Mouse (Mus musculus) liver, embryonic 13.5 days (tissue): ENCODE measurements around the gene Map3k12. TPM values are rescaled to one million over a fixed set of nuclear protein-coding genes. Genes with fewer than 3 reads are reported as not detected.
A peak's percentile ranks its signal among the peaks of the same experiment; 100 is the strongest.

Experiments used
- ATAC-seq: fragments of 200-750 bp; cut with Nextera tagmentation; 2 replicates; pipeline ENCODE4 v1.8.0; 2017; ENCODE audit warnings: low read depth, mild to moderate bottlenecking, moderate number of reproducible peaks, moderate library complexity
- DNase-seq: peaks from one replicate; pipeline ENCODE4 v3.0.0; 2022
- H3K27ac ChIP-seq: fragments of 300-500 bp; sonication (generic); 2 replicates; pipeline ENCODE4 v1.5.1; 2015; ENCODE audit warnings: moderate library complexity, mild to moderate bottlenecking, inconsistent platforms
- H3K27me3 ChIP-seq: fragments of 300-500 bp; sonication (generic); 2 replicates; pipeline ENCODE4 v1.6.1; 2015; ENCODE audit warnings: mild to moderate bottlenecking, inconsistent platforms
- H3K36me3 ChIP-seq: fragments of 300-500 bp; sonication (generic); 2 replicates; pipeline ENCODE4 v1.6.1; 2015; ENCODE audit warnings: mild to moderate bottlenecking, inconsistent platforms
- H3K4me1 ChIP-seq: fragments of 300-500 bp; sonication (generic); replicated peaks from 2 replicates; pipeline ENCODE4 v1.6.1; 2015; ENCODE audit warnings: inconsistent platforms
- H3K4me2 ChIP-seq: fragments of 300-500 bp; sonication (generic); 2 replicates; pipeline ENCODE4 v1.6.1; 2015; ENCODE audit warnings: inconsistent platforms, mild to moderate bottlenecking, moderate library complexity
- H3K4me3 ChIP-seq: fragments of 300-500 bp; sonication (generic); replicated peaks from 2 replicates; pipeline ENCODE4 v1.5.1; 2015; ENCODE audit warnings: mild to moderate bottlenecking, inconsistent platforms
- H3K9ac ChIP-seq: fragments of 300-500 bp; sonication (generic); 2 replicates; pipeline ENCODE4 v1.6.1; 2015; ENCODE audit warnings: mild to moderate bottlenecking, inconsistent platforms
- H3K9me3 ChIP-seq: fragments of 300-500 bp; sonication (generic); replicated peaks from 2 replicates; pipeline ENCODE4 v1.6.1; 2016; ENCODE audit warnings: inconsistent platforms
- WGBS: fragments of 180-500 bp; shearing (Covaris S2); methylation state at CpG from one replicate; pipeline ENCODE4 v1.1.7; 2015; ENCODE audit not compliant: insufficient replicate concordance; 5-methylcytosine and 5-hydroxymethylcytosine counted together
- polyA plus RNA-seq: library from polyadenylated mRNA; unstranded; fragments of >200 nt; fragmentation: Nextera tagmentation; extraction: Ambion mirVana; gene quantifications from 2 replicates; pipeline ENCODE4 v1.2.1, GENCODE M21; 2015

The Map3k12 gene
- polyA plus RNA-seq, 1 experiment from 2014 or later = 2.1 TPM

DNA sequence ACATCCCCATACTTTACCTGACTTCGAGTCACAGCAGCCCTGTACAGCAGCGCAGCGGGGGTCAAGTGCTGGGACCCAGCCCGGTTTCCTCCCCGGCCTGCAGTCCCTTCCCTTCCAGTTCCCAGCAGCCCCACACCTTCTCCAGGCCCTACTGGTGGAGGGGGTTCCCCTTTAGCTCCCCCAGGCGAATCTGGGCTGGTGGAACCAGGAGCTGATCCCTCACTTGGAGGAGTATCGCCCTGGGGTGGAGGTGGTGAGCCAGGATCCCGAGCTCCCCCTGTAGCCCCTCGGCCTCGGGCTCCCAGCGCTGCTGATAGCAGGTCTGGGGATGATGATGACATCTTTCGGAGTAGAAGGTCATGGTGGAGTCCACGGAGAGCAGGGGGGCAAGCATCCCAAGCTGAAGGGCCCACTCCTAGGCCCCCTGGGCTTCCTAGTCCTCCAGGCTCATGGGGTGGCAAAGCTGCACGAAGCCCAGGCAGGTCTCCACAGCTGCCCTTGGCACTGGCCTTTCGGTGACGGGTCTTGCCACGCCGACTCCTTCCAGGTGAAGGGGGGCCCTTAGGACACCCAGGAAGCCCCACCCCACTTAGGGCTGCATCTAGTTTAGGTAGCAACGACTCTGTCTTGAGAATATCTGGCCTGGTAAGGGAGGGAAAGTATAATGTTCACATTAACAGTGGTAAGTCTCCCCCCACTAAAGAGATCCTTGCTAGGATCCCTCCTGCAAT lies 15.6 kb downstream of the Map3k12 start:
- Histone ChIP-seq H3K4me2 (no peak overlapping the region), H3K27ac (no peak overlapping the region), H3K9ac (no peak overlapping the region), H3K9me3 (no peaks in the 10 kb centered on the region), H3K36me3 (peaks cover 86% of the 10 kb centered on the region), H3K27me3 (no peaks in the 10 kb centered on the region), H3K4me3 (no peak overlapping the region), H3K4me1 (peaks cover 22% of the 10 kb centered on the region)
- DNase-seq (no peak), ATAC-seq (0 out of 2 replicates have a peak, but pooled peaks have one; percentile 9)
- WGBS = 88% methylated on average over 19 of the region's 19 CpGs

- Histone ChIP-seq H3K4me1 (peaks cover 15% of the 10 kb centered on the region), H3K9ac (no peak overlapping the region), H3K36me3 (peaks cover 94% of the 10 kb centered on the region), H3K4me3 (no peak overlapping the region), H3K9me3 (no peaks in the 10 kb centered on the region), H3K27ac (no peak overlapping the region), H3K4me2 (no peak overlapping the region), H3K27me3 (no peaks in the 10 kb centered on the region)
- 81% methylated on average over 5 of the region's 5 CpGs for WGBS
- DNase-seq (no peak), ATAC-seq (no peak)
Observed at GRCm38 (mm10) chr15:102500479-102500878, 16.4 kb downstream of the Map3k12 start.

DNA sequence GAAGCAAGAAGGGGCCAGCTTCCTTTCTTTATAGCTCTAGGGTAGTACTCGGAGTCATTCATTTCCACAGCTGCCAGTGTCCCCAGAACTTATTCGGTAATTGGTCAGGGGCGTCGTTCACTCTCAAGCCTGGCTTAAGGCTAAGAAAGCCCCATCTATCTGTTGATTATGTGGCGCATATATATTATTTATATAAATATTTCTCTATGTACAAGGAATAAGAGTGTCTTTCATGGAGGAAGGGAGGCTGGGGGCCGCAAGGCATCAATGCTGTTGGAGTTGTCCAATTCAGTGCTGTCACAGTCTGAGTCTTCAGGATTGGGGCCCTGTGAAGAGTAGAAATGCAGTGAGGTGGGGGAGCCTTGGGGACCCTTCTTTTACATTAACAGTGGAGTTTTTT lies 17.0 kb downstream of the Map3k12 start:
- no peak overlapping the region for H3K4me3 ChIP-seq
- 88% methylated on average over 6 of the region's 6 CpGs for WGBS
- DNase-seq = no peak

GRCm38 (mm10) chr15:102499370-102499769 lies 17.5 kb downstream of the Map3k12 start:
- H3K27me3 ChIP-seq = no peaks in the 10 kb centered on the region
- no peak for ATAC-seq
- no peak overlapping the region for H3K4me2 ChIP-seq
- WGBS = 76% methylated on average over 3 of the region's 3 CpGs
- no peak overlapping the region for H3K4me3 ChIP-seq
- no peak overlapping the region for H3K27ac ChIP-seq
- DNase-seq = no peak
- peaks cover 98% of the 10 kb centered on the region for H3K36me3 ChIP-seq
- H3K9me3 ChIP-seq = no peaks in the 10 kb centered on the region
- peaks cover 9% of the 10 kb centered on the region; the same call in 1 of the 2 replicates for H3K4me1 ChIP-seq
- H3K9ac ChIP-seq = no peak overlapping the region

More for the DNA sequence above, 17.0 kb downstream of the Map3k12 start:
- H3K4me1 ChIP-seq = peaks cover 9% of the 10 kb centered on the region; the same call in 1 of the 2 replicates
- no peak overlapping the region for H3K4me2 ChIP-seq
- H3K27me3 ChIP-seq = no peaks in the 10 kb centered on the region
- no peaks in the 10 kb centered on the region for H3K9me3 ChIP-seq
- ATAC-seq = no peak
- H3K9ac ChIP-seq = no peak overlapping the region
- no peak overlapping the region for H3K27ac ChIP-seq
- peaks cover 97% of the 10 kb centered on the region for H3K36me3 ChIP-seq

DNA sequence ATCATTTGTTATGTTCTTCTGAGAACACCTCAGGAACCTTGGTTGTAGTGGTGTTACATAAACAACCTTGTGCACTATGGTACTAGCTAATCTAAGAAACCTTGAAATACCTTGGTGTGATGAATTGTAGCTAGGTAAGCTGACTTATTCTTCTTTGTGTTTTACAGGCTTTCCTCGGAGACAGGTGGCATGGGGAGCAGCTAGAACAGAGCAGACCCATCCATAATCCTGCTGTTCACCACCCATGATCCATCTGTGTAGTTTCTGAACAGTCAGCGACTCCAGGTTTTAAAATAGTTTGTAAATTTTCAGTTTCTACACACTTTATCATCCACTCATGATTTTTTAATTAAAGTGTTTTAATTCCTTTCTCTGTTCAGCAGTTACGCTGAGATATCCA lies 18.5 kb downstream of the Map3k12 start:
- Histone ChIP-seq H3K4me3 (no peak overlapping the region), H3K4me2 (no peak overlapping the region), H3K27me3 (no peaks in the 10 kb centered on the region), H3K9ac (no peak overlapping the region), H3K4me1 (peaks cover 9% of the 10 kb centered on the region; the same call in 1 of the 2 replicates), H3K27ac (no peak overlapping the region), H3K36me3 (peaks cover 98% of the 10 kb centered on the region), H3K9me3 (no peaks in the 10 kb centered on the region)
- no peak for DNase-seq
- ATAC-seq = no peak
- WGBS = 88% methylated on average over 3 of the region's 3 CpGs

- Histone ChIP-seq H3K4me2 (no peak overlapping the region), H3K4me1 (no peaks in the 10 kb centered on the region), H3K9ac (no peak overlapping the region), H3K27ac (no peak overlapping the region), H3K4me3 (no peak overlapping the region), H3K9me3 (no peaks in the 10 kb centered on the region), H3K27me3 (no peaks in the 10 kb centered on the region), H3K36me3 (peaks cover 84% of the 10 kb centered on the region)
- ATAC-seq = no peak
- no peak for DNase-seq
- WGBS = 60% methylated on average over 1 of the region's 1 CpGs
Observed at GRCm38 (mm10) chr15:102487664-102488063, 29.2 kb downstream of the Map3k12 start.

- WGBS = 92% methylated on average over 12 of the region's 12 CpGs
- no peak overlapping the region for H3K9ac ChIP-seq
- H3K27ac ChIP-seq = no peak overlapping the region
- no peaks in the 10 kb centered on the region for H3K4me1 ChIP-seq
- DNase-seq (no peak), ATAC-seq (no peak)
- peaks cover 91% of the 10 kb centered on the region for H3K36me3 ChIP-seq
- H3K9me3 ChIP-seq = no peaks in the 10 kb centered on the region
- no peak overlapping the region for H3K4me3 ChIP-seq
- no peak overlapping the region for H3K4me2 ChIP-seq
- no peaks in the 10 kb centered on the region for H3K27me3 ChIP-seq
Observed at GRCm38 (mm10) chr15:102485853-102486252, 31.0 kb downstream of the Map3k12 start.

DNA sequence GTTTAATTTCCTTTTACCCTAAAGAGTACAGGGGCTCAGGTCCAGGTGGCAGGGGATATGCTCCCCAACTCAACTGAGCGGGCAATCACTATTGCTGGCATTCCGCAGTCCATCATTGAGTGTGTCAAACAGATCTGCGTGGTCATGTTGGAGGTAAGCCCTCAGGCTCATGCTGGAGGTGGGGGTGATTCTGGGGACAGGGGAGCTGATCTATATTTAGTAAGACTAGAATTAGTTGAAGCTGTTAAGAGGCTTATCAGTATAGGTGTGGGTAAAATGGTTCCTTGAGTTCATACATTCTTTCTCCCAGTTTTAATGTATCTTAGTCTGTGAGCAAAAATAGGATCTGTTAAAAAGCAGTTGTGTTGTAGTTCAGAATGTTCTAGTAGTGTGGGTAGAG lies 33.7 kb downstream of the Map3k12 start:
- Histone ChIP-seq H3K27ac (no peak overlapping the region), H3K27me3 (no peaks in the 10 kb centered on the region), H3K4me1 (no peaks in the 10 kb centered on the region), H3K9me3 (no peaks in the 10 kb centered on the region), H3K4me3 (no peak overlapping the region), H3K36me3 (peaks cover 90% of the 10 kb centered on the region), H3K9ac (no peak overlapping the region), H3K4me2 (no peak overlapping the region)
- 93% methylated on average over 3 of the region's 3 CpGs for WGBS
- ATAC-seq (no peak), DNase-seq (no peak)

DNA sequence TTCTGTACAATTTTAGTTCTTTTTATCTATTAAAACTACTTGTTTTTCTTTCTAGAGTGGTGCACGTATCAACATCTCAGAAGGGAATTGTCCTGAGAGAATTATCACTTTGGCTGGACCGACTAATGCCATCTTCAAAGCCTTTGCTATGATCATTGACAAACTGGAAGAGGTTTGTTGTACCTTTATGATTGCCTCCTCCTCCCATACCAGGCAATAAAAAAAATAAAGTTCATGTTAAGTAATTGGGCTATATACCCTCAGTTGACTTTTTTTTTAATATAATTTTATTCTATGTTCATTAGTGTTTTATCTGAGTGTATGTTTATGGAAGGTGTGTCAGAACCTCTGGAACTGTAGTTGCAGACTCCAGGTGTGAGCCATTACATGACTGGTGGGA lies 42.3 kb downstream of the Map3k12 start:
- H3K36me3 ChIP-seq = peaks cover 64% of the 10 kb centered on the region
- WGBS = 81% methylated on average over 2 of the region's 2 CpGs

GRCm38 (mm10) chr15:102473246-102473645 lies 43.6 kb downstream of the Map3k12 start:
- no peak for ATAC-seq
- Histone ChIP-seq H3K36me3 (peaks cover 62% of the 10 kb centered on the region), H3K4me1 (peaks cover 23% of the 10 kb centered on the region), H3K27ac (no peak overlapping the region), H3K27me3 (no peaks in the 10 kb centered on the region), H3K9me3 (no peaks in the 10 kb centered on the region), H3K9ac (0 out of 2 replicates have a peak overlapping the region, but pooled peaks have one; percentile 43), H3K4me2 (peak overlapping the region; percentile 36), H3K4me3 (no peak overlapping the region; the same call in 1 of the 2 replicates)
- no peak for DNase-seq
- WGBS = 82% methylated on average over 2 of the region's 2 CpGs

More for the DNA sequence above, 42.3 kb downstream of the Map3k12 start:
- Histone ChIP-seq H3K27me3 (no peaks in the 10 kb centered on the region), H3K4me1 (peaks cover 23% of the 10 kb centered on the region), H3K4me2 (no peak overlapping the region), H3K9me3 (no peaks in the 10 kb centered on the region), H3K27ac (no peak overlapping the region), H3K4me3 (no peak overlapping the region), H3K9ac (no peak overlapping the region)
- ATAC-seq = no peak
- no peak for DNase-seq

- Histone ChIP-seq H3K36me3 (peaks cover 54% of the 10 kb centered on the region), H3K9ac (peak overlapping the region; percentile 97)
Observed at GRCm38 (mm10) chr15:102471727-102472126, 45.1 kb downstream of the Map3k12 start.

GRCm38 (mm10) chr15:102471295-102471645 lies 45.6 kb downstream of the Map3k12 start:
- DNase-seq (no peak), ATAC-seq (no peak)
- Histone ChIP-seq H3K4me2 (peak overlapping the region; percentile 79), H3K4me1 (peaks cover 23% of the 10 kb centered on the region), H3K36me3 (peaks cover 50% of the 10 kb centered on the region), H3K27ac (peak overlapping the region; percentile 93), H3K9ac (peak overlapping the region; percentile 97), H3K4me3 (peak overlapping the region; percentile 96), H3K27me3 (no peaks in the 10 kb centered on the region), H3K9me3 (no peaks in the 10 kb centered on the region)
- under 1% methylated on average over 10 of the region's 10 CpGs for WGBS

More at GRCm38 (mm10) chr15:102471727-102472126, 45.1 kb downstream of the Map3k12 start:
- Histone ChIP-seq H3K4me1 (peaks cover 23% of the 10 kb centered on the region), H3K4me3 (peak overlapping the region; percentile 96), H3K27ac (peak overlapping the region; percentile 10), H3K27me3 (no peaks in the 10 kb centered on the region), H3K9me3 (no peaks in the 10 kb centered on the region), H3K4me2 (peak overlapping the region; percentile 79)
- DNase-seq (no peak), ATAC-seq (no peak)
